Mouse (Mus musculus) spleen, postnatal 4 days (tissue): ENCODE data around the gene Vmn1r6.
"Not testable (repeated sequence)": the region's sequence is repeated elsewhere in the genome, so short reads cannot be mapped to it uniquely, and the experiment has no call there.

Experiments used
- DNase-seq, 2 experiments: peaks; one replicate each; pipeline ENCODE4 v3.0.0; 2022; ENCODE audit warnings: low spot score in 2 of 2

Vmn1r6 gene

DNA sequence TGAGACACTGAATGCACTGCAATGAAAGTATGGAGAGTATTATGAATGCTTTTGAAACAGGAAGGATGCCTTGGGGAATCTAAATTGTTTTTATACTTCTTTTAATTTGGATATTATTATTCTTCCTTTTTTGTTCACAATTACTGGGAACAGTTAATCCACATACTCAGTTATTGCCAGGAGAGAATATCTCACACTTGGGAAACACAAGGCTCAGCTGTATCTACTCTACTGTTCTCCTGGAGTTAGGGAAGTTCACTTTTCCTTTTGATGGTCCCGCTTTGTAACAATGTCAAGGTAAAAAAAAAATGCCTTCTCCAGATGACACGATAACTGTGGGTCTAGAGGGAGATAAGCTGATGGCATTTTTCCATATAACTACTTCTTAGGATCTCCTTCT lies at the start of gene Vmn1r6:
Gene Vmn1r6, plus strand, starts transcription at position 301 of the 400 bp plus-strand sequence.
- DNase-seq = no peak

DNA sequence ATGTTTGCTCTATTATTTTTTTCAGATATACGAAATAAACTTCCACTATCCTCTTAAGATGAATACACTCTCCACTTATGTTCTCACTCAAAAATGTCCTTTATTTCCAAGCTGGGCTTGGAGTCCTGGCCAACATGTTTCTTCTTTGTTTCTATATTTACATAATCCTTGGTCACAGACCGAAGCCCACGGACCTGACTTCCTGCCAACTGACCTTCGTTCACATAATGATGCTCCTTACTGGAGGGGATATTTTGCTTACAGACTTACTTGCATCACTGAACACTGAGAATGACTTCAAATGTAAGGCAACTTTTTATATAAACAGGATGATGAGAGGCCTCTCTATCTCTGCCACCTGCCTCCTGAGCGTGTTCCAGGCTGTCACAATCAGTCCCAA lies 40.6 kb upstream of the Vmn1r6 start:
- no peak for DNase-seq

DNA sequence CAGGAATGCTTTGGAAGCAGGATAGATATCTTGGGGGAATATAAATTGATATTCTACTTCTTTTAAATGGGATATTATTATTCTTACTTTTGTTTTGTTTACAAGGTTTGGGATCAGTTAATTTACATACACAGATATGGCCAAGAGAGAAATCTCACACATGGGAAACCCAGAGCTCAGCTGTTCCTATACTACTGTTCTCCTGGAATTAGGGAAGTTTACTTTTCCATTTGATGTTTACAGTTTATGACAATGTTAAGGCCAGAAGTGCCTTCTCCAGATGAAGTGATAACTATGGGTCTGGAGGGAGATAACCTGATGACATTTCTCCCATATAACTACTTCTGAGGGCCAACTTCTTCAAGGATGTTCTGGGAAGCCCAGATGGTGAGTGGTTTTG lies 27.1 kb upstream of the Vmn1r6 start, which contains the start of gene Vmn1r5:
Gene Vmn1r5, plus strand, starts transcription at position 301 of the 400 bp plus-strand sequence.
- DNase-seq = no peak

DNA sequence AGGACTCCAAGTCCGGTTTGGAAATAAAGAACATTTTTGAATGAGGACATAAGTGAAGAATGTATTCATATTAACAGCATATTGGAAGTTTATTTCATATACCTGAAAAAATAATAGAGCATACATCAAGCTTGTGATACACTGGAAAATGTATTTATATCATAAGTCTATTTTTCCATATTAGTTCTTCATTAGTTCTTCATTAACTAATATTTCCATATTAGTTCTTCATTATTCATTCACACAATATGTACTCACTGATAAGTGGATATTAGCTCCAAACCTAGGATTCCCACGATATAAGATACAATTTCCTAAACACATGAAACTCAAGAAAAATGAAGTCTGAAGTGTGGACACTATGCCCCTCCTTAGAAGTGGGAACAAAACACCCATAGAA lies 28.2 kb downstream of the Vmn1r6 start, which contains the start of gene Vmn1r7:
Gene Vmn1r7, minus strand, starts transcription at position 101 of the 400 bp plus-strand sequence.
- DNase-seq = not testable (repeated sequence)

DNA sequence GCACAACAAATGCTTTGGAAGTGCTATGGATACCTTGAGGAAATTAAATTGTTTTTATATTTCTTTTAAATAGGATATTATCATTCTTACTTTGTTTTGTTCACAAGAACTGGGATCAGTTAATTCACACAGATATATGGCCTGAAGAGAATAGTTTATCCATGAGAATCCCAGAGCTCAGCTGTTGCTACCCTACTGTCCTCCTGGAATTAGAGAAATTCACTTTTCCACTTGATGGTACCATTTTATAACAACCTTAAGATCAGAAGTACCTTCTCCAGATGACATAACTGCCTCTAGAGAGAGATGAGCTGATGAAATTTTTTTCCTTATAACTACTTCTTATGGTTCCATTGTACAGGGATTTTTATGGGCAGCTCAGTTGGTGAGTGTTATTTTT lies 34.9 kb downstream of the Vmn1r6 start, which contains the start of gene Vmn1r8:
Gene Vmn1r8, plus strand, starts transcription at position 301 of the 400 bp plus-strand sequence.
- DNase-seq = no peak

- DNase-seq = no peak
These were observed 37.6 kb downstream of the Vmn1r6 start for GRCm38 (mm10) chr6:57034674-57035073.
